Mouse (Mus musculus): Measurements from ENCODE around the gene Abtb1. TPM values are rescaled to one million over a fixed set of nuclear protein-coding genes. Genes with fewer than 3 reads are reported as not detected.

Abtb1 gene
- total RNA-seq, 2 experiments from 2014 or later, result 22.8 to 104 TPM

DNA sequence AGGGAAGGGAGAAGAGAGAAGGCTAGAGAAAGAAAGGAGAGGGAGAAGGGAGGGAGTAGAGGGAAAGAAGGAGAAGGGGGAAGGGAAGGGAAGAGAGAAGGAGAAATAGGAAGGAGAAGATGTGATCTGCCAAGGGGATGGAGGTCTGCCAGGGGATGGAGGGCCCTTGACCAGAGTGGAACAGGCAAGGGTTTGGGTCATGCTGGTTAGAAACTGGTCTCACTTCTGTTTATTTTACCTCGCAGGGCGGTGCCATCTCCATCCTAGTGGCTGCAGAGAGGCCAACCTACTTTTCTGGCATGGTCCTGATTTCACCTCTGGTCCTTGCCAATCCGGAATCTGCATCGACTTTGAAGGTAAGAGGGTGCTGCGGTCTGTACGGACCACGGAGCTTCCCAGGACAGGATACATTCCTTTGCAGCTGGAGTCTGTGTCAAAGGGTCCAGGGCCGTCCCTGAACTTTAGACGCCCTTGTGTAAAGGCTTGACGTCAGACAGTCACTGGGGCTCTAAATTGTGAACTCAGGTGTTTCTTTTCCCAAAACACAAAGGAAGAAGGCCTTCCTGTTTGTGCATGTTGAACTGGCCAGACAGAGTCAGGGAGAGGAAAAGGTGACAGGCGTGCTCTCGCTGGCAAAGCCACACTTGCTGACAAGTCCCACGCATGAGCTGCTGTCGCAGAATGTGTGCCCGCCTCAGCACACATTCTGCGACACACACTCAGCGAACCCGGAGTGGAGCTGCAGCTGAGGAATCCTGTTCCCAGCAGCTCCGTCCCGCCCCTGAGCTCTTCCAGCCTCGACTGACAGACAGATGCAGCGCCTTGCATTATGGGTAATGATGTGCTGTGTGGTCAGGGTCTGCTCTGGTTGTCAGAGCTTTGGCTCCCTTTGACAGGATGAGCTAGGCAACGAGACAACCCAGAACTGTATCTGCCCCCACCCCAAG is 32.4 kb downstream of the Abtb1 start:
- ATAC-seq (ENCODE audit: poor library complexity, severe bottlenecking), result no peak

GRCm38 (mm10) chr6:88804966-88805577 is 36.7 kb downstream of the Abtb1 start:
- no peak for ATAC-seq (ENCODE audit: poor library complexity, severe bottlenecking)

GRCm38 (mm10) chr6:88803957-88804695 is 37.7 kb downstream of the Abtb1 start:
- no peak for ATAC-seq (ENCODE audit: poor library complexity, severe bottlenecking)

DNA sequence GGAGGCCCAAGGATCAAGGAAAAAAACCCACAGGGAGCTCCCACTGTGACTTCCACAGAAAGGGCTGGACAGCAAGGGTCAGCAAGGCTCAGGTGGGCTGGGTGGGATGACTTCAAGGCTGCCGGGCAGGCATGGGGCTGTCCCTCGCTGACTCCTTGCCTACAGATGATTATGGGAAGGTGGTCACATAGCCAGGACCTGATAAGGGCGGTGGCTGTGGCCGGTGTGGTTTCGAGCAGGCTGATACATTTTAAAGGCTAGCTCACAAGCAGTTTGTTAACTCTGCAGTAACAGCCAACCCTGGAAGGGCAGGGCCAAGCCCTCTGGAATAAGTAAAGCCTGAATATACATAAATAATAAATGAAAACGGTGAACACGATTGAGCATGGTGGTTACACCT is 38.7 kb downstream of the Abtb1 start:
- no peak for ATAC-seq (ENCODE audit: poor library complexity, severe bottlenecking)

GRCm38 (mm10) chr6:88800735-88801134 is 41.0 kb downstream of the Abtb1 start:
- no peak for ATAC-seq (ENCODE audit: poor library complexity, severe bottlenecking)

DNA sequence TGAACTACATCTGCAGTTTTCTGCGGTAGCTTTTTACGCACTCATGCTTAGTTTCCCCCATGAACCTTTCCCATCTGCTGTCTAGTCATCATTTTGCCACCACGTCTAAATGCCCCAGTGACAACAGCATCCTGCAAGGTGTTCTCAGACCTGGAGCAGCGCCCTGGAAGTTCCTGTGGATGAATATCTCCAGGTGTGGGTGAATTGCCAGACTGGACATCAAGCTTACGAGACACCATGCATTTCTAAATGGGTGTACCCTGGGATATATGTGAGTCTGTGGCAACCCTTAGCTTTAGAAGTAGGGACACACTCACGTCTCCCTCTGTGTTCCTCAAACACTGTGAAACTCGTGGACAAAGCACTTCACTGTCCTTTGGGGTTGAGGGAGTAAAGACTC is 41.6 kb downstream of the Abtb1 start:
- no peak for ATAC-seq (ENCODE audit: poor library complexity, severe bottlenecking)

DNA sequence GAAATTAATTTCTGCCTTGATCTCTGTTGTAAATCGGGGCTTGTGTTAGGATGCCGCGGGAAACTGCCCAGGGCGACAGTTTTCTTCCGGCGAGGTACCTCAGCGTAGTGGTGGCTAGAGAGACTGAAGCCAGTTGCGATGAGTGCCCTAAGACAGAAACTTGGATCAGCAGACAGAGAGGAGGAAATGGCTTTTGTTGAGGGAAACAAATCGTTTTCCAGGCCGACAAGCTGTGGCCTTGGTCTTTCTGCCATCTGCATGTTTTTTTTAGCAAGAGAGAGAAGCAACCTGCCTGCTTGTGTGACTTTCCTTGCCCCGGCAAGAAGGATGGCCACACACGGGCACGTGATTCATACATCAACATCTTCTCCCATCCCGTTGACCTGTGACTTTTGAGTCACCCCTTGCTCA is 47.2 kb downstream of the Abtb1 start:
- no peak for ATAC-seq (ENCODE audit: poor library complexity, severe bottlenecking)

- ATAC-seq (ENCODE audit: poor library complexity, severe bottlenecking), result no peak
Observed at GRCm38 (mm10) chr6:88793872-88794271, 47.9 kb downstream of the Abtb1 start.

- no peak for ATAC-seq (ENCODE audit: poor library complexity, severe bottlenecking)
Observed at GRCm38 (mm10) chr6:88793243-88793642, 48.5 kb downstream of the Abtb1 start.

DNA sequence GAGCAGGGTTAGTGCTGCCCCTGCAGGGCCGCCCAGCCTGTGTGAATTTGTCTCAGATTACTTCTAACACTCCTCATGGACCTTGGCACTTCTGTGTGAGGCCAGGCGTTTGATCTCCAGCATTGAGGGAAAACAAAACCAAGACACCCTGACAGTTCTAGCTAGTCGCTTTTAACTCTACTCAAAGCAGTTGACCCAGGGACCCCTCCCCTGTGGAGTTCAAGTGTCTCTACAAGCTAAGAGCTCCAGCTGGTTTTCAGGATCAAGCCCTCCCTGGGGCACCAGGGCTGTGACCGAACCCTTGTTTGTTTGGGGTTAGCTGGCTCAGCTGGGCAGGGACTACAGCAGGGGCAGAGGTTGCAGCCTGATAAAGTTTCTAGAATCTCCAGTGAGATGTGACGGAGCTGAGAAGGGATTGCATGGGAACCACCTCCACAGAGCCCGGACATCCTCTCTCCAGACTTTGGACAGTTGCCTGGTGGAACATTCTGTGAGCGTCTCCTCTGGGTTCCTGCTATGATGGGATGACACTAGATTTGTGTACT is 49.6 kb downstream of the Abtb1 start:
- ATAC-seq (ENCODE audit: poor library complexity, severe bottlenecking), result no peak

DNA sequence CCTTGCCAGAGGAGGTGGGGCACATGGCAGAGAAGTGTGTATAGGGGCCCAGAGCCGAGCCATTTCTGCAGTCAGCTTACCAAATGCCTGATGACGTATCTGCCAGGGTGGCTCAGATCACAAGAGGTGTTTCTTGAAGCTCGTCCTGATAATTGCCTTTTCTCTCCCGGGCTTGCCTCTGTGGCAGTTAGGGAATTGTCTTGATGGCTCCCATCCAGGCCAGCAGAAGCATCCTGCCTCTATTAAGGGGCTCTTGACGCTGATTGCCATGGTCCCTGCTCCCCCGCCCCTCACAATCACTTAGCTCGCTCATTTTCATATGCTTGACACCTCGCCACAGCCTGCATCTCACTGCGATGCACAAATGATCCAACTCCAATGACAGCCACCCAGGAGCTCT is 50.5 kb downstream of the Abtb1 start:
- ATAC-seq (ENCODE audit: poor library complexity, severe bottlenecking), result no peak

DNA sequence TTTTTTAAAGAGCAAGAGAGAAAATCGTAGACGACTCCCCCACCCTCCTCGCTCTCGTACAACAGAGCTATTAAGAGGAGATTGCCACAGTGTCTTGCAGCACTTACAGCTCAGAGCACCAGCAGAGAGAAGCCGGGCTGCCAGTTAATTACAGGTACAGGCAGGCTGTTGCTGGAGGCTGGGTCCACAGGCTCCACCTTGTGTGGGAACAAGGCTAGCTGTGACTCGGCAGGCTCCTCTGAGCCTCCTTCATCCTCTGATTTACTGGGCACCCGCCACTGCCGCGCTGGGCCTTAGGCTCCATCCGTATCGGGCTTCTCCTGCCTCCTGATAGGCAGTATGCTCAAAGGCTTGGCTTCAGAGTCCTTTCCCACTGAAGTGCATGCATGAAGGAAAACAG is 53.6 kb downstream of the Abtb1 start:
- ATAC-seq (ENCODE audit: poor library complexity, severe bottlenecking), result no peak

DNA sequence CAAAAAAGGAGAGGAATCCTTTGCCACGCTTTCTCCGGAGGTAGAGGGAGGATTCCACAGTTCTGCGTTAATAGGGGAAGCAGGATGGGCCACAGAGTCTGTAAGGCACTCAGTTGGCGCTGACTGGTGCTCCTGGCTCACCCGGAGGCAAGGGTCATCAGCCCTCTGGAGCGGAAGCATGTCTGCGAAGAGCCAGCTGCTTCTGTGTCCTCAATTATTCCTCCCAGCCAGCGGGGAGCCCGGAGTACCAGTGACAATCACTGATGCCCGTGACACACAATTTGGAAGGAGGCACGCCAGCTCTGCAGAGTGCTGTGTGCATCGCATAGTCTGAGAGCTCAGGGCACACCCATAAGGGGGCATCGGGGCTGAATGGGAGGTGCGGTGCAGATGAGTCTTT is 54.3 kb downstream of the Abtb1 start:
- ATAC-seq (ENCODE audit: poor library complexity, severe bottlenecking), result no peak

DNA sequence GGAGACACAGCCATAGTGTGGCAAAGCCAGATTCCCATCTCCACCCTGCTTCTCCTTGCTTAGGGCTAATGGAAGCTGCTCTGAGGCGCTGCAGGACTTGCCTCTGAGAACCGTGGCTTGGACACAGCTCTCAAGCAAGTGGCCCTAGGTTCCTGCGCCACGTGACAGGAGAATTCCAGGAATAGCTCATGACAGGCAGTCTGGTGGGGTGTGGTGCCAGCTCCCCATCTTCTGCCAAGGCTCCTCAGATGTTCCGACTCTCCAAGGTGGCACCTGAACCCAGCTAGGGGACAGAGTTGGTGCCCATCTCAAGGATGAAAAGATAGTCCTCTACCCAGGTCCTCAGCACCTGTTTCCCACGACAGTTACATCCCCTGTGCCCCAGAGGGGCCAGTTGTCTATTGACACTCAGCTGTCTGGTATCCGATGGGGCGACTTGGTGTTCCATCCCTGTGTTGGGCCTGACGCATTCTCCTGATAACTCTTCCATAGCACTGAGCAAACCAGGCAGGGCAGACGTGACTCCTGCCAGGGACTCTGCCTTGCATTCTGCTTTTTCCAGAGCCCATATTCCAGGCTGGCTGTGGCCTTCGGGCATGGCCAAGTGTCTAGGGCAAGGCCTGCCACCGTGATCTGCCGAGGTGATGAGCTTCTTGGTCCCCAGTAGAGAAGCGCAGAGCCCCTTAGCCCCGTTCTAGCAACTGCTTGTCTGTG is 54.9 kb downstream of the Abtb1 start:
- ATAC-seq (ENCODE audit: poor library complexity, severe bottlenecking), result no peak

Other genes starting within 250 kb of the Abtb1 start
- 1.3 TPM in 1 of 2 replicates, not detected in the other for gene Kbtbd12, start 204.0 kb downstream of the Abtb1 start, total RNA-seq (2015)
- gene Kbtbd12, start 204.0 kb downstream of the Abtb1 start, total RNA-seq (2017), result 0.73 TPM in 1 of 2 replicates, not detected in the other
- gene Mgll, start 117.6 kb downstream of the Abtb1 start, total RNA-seq (2015), result 4.2 and 4.7 TPM in 2 replicates
- gene Mgll, start 117.6 kb downstream of the Abtb1 start, total RNA-seq (2017), result 3.0 and 3.7 TPM in 2 replicates
- not detected in 2 replicates for gene Podxl2, start 33.1 kb upstream of the Abtb1 start, total RNA-seq (2015)
- gene Podxl2, start 33.1 kb upstream of the Abtb1 start, total RNA-seq (2017), result 0.16 and 0.40 TPM in 2 replicates
- 45.4 and 47.7 TPM in 2 replicates for gene Mcm2, start 56.8 kb upstream of the Abtb1 start, total RNA-seq (2015)
- gene Mcm2, start 56.8 kb upstream of the Abtb1 start, total RNA-seq (2017), result 77.2 TPM in 2 replicates
- gene Tpra1, start 60.3 kb upstream of the Abtb1 start, total RNA-seq (2015), result 24.0 and 26.1 TPM in 2 replicates
- gene Tpra1, start 60.3 kb upstream of the Abtb1 start, total RNA-seq (2017), result 32.4 and 35.5 TPM in 2 replicates

Data from megakaryocyte, adult 5-6 weeks (primary cell).